Mouse (Mus musculus) bone marrow macrophage, adult 2 months (primary cell): ENCODE results near the gene Pomp.

Experiments used
- CTCF ChIP-seq: IDR thresholded peaks from 2 replicates; pipeline ENCODE4 v1.5.1; 2012; ENCODE audit warnings: low read depth, mild to moderate bottlenecking, low read length, moderate library complexity
- POLR2A ChIP-seq: IDR thresholded peaks from 2 replicates; pipeline ENCODE4 v1.6.1; 2012; ENCODE audit warnings: mild to moderate bottlenecking, low read depth, low read length, borderline replicate concordance

- TF ChIP-seq CTCF (no peak), POLR2A (no peak)
Observed at GRCm38 (mm10) chr5:147883581-147883980, 23.3 kb downstream of the Pomp start.
